Mouse (Mus musculus): Measurements from ENCODE around the gene Cdc6. TPM values are rescaled to one million over a fixed set of nuclear protein-coding genes. Genes with fewer than 3 reads are reported as not detected.

The Cdc6 gene
- polyA plus RNA-seq, 1 experiment from 2014 or later: 21.1 TPM

DNA sequence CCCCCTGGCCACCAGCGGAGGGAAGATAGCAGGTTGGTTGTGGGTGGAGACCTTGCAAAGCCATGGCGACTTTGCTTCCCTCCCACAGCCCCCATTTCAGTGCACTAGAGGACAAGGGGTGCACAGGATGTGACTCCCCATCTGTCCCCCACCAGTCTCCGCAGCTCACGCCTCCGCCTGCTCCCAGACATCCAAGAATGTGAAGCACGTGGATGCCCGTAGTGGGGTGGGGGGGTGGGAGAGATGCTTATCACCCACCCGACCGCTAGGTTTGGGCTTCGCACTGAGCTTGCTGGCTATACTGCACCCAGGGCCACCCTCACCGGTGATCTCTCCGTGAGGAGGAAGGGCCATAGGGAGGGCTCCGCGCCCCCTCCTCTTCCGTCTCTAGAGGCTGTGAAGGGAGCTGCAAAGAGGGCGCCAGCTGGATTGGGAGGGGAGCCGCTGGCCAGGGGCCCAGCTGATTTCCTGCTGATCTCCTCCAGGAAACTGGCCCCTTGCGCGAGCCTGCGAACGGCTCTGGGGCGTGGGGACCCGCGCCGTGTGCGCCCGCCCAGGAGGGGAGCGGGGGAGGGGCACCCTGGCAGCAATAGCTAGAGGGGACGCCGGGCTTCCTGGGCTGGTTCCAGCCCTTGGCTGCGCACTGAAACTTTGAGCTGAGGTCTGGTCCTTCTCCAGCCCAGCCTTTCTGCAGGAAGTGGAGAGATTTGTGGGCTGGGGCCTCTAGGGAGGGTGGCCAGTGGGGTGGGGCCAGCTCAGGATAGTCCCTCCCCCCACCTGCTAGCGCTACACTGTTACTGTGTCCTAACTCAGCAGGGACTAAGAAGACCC is 55.8 kb downstream of the Cdc6 start:
- Histone ChIP-seq H3K27me3 (replicated peaks) (no peaks in the 10 kb centered on the region), H3K36me3 (peaks cover 20% of the 10 kb centered on the region), H3K4me2 (peak overlapping the region; percentile 98), H3K9me3 (no peaks in the 10 kb centered on the region), H3K27ac (replicated peaks) (peak overlapping the region; percentile 93), H3K9ac (peak overlapping the region; percentile 86), H3K4me3 (peak overlapping the region; percentile 76), H3K4me1 (peaks cover 96% of the 10 kb centered on the region)
- WGBS: under 1% methylated on average over 32 of the region's 32 CpGs
- peak; percentile 68 for ATAC-seq (ENCODE audit: extremely low read depth, insufficient number of reproducible peaks, low FRiP score, low TSS enrichment)

DNA sequence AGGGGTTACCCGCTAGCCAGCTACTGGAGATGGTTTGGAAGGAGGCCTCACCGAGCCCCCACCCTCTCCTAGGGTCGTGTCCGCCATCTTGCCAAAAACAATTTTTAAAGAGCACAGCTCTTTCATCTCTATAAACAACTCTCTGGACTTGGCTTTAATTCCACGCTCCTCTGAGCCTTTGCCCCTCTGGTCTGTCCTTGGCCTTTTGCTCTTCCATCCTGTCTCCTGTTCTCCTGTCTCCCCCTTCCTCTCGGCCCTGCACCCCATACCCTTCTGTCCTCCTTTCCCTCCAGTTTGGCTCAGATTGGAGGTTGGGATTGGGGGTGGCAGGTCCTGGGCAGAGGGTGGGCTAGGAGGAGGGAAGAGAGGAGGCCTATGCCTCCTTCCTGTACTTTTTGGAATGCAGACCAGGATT is 56.6 kb downstream of the Cdc6 start:
- no peak for ATAC-seq (ENCODE audit: extremely low read depth, insufficient number of reproducible peaks, low FRiP score, low TSS enrichment)
- H3K36me3 ChIP-seq: peaks cover 27% of the 10 kb centered on the region
- no peaks in the 10 kb centered on the region for H3K27me3 ChIP-seq (replicated peaks)
- peak overlapping the region; percentile 93 for H3K27ac ChIP-seq (replicated peaks)
- 15% methylated on average over 6 of the region's 6 CpGs for WGBS
- no peaks in the 10 kb centered on the region for H3K9me3 ChIP-seq
- H3K4me2 ChIP-seq: peak overlapping the region; percentile 98
- peak overlapping the region; percentile 76 for H3K4me3 ChIP-seq
- peaks cover 99% of the 10 kb centered on the region for H3K4me1 ChIP-seq
- peak overlapping the region; percentile 86 for H3K9ac ChIP-seq

DNA sequence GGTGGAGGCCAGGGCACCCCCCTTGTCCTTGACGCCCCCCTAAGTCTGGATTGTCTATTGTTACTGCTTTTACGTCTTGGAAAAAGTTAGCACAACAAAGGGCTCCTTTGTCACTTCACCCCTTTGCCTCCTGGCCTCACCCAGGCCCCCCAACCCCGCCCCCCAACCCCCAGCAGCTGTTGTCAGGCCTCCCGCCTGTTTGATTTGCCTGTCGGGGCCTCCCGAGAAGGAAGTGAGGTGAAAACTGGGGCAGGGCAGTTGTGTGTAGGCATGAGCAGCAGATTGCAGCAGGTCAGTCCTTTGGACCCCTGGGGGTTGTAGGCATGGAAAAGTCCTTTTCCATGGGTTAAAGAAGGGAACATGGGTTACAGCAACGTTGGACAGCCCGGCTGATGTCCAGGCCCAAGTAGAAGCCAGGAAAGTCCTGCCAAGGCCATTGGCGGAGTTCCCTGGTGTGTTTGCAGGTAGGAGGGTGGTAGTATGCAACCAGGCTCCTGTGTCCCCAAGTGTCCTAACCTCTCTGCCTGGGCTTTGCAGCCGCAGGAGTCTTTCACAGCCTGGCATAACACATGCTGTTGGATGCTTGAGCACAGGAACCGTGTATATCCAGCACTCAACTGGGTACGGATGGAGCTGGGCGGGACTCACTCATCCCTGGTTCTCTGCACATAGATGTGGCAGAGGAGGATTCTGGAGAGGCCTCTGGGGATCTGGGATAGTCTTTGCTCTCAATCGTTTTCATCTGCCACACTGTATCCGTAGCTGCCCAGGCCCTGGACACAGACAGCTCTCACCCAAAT is 57.2 kb downstream of the Cdc6 start:
- Histone ChIP-seq H3K4me2 (peak overlapping the region; percentile 98), H3K4me3 (peak overlapping the region; percentile 76), H3K9ac (peak overlapping the region; percentile 86), H3K36me3 (peaks cover 32% of the 10 kb centered on the region), H3K4me1 (peaks cover 99% of the 10 kb centered on the region), H3K27me3 (replicated peaks) (no peaks in the 10 kb centered on the region), H3K9me3 (no peaks in the 10 kb centered on the region), H3K27ac (replicated peaks) (peak overlapping the region; percentile 93)
- ATAC-seq (ENCODE audit: extremely low read depth, insufficient number of reproducible peaks, low FRiP score, low TSS enrichment): no peak
- 31% methylated on average over 15 of the region's 15 CpGs for WGBS

DNA sequence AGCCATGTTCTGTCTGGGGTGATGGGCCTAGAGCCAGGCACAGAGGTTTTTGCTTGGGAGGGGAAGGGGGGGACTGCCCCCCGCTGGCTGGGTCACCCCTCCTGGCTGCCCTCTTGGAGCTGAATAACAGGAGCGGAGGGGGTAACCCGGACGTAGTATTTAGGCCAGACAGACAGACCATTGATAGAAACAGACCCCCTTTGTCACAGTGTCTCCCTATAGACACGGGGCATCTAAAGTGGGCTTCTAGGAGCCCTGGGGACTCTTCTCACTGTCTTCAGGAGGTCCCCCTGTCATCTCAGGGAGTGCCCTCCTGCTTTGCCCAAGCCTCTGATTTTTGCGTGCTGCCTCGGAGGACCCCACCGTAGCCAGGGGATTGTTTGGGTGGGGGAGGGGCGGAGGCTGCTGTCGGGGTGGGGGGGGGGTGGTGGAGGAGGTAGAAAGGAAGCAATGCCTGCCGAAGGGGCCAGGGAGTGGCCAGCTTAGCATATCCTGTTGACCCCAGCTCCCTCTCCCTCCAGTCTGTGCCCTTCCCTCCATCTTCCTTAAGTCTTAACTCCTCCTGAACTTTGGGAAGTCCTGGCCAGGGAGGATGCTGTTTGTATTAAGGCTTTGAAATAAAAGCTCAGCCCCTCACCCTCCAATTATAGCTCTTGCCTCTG is 57.9 kb downstream of the Cdc6 start:
- ATAC-seq (ENCODE audit: extremely low read depth, insufficient number of reproducible peaks, low FRiP score, low TSS enrichment): no peak
- H3K4me1 ChIP-seq: peaks cover 100% of the 10 kb centered on the region
- peaks cover 39% of the 10 kb centered on the region for H3K36me3 ChIP-seq
- H3K4me3 ChIP-seq: peak overlapping the region; percentile 10
- no peaks in the 10 kb centered on the region for H3K9me3 ChIP-seq
- H3K27me3 ChIP-seq (replicated peaks): no peaks in the 10 kb centered on the region
- H3K4me2 ChIP-seq: peak overlapping the region; percentile 98
- 18% methylated on average over 11 of the region's 11 CpGs for WGBS
- H3K9ac ChIP-seq: peak overlapping the region; percentile 86
- H3K27ac ChIP-seq (replicated peaks): peak overlapping the region; percentile 93

DNA sequence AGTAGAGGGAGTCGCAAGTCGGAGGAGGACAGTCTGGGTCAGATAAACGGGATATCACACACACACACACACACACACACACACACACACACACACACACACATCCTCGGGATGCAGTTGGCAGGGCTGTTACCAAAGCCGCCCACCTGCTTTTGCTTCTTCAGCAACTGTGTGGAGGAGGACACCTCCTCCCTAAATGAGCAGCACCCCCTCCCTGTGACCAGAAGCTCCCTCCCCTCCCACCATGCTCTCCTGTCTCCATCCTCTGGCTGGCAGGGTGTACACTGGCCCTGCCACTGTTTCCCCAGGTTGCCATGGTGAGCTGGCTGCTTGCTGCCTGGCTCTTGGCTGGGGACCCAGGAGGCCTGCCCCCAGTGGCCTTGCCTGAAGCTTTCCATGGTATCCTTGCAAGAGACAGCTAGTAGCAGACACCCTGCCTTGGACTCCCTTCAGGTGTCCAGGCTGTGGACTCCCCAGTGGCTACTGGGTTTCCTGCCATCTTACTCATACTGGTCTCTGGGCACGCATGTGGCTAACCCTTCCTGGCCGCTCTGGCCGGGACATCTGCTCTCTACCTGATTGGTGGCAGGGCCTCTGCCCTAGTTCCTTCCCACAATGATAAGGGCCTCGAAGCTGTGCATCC is 59.0 kb downstream of the Cdc6 start:
- Histone ChIP-seq H3K9ac (peak overlapping the region; percentile 86), H3K4me3 (no peak overlapping the region), H3K4me1 (peaks cover 100% of the 10 kb centered on the region), H3K4me2 (peak overlapping the region; percentile 98; the same call in 1 of the 2 replicates), H3K36me3 (peaks cover 50% of the 10 kb centered on the region), H3K9me3 (no peaks in the 10 kb centered on the region), H3K27ac (replicated peaks) (peak overlapping the region; percentile 5; the same call in 1 of the 2 replicates), H3K27me3 (replicated peaks) (no peaks in the 10 kb centered on the region)
- no peak for ATAC-seq (ENCODE audit: extremely low read depth, insufficient number of reproducible peaks, low FRiP score, low TSS enrichment)
- 33% methylated on average over 9 of the region's 9 CpGs for WGBS

DNA sequence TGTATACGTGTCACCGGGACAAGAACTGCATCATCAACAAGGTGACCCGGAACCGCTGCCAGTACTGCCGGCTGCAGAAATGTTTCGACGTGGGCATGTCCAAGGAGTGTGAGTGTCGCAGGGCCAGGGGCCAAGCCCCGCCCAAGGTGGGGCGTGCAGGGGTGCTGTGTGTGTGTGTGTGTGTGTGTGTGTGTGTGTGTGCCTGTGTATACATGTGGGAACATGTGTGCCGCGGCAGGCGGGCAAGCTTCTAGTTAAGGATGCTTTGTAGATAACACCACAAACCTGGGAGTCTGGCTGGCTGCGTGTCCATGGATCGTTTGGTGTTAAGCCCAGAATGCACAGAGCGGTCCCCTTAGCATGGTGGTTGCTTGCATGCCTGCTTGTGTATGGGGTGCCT is 60.5 kb downstream of the Cdc6 start:
- Histone ChIP-seq H3K27me3 (replicated peaks) (no peaks in the 10 kb centered on the region), H3K27ac (replicated peaks) (peak overlapping the region; percentile 49), H3K4me3 (no peak overlapping the region), H3K4me2 (peak overlapping the region; percentile 24; the same call in 1 of the 2 replicates), H3K9ac (peak overlapping the region; percentile 55), H3K9me3 (no peaks in the 10 kb centered on the region), H3K4me1 (peaks cover 87% of the 10 kb centered on the region), H3K36me3 (peaks cover 65% of the 10 kb centered on the region)
- 54% methylated on average over 16 of the region's 16 CpGs for WGBS
- ATAC-seq (ENCODE audit: extremely low read depth, insufficient number of reproducible peaks, low FRiP score, low TSS enrichment): no peak

DNA sequence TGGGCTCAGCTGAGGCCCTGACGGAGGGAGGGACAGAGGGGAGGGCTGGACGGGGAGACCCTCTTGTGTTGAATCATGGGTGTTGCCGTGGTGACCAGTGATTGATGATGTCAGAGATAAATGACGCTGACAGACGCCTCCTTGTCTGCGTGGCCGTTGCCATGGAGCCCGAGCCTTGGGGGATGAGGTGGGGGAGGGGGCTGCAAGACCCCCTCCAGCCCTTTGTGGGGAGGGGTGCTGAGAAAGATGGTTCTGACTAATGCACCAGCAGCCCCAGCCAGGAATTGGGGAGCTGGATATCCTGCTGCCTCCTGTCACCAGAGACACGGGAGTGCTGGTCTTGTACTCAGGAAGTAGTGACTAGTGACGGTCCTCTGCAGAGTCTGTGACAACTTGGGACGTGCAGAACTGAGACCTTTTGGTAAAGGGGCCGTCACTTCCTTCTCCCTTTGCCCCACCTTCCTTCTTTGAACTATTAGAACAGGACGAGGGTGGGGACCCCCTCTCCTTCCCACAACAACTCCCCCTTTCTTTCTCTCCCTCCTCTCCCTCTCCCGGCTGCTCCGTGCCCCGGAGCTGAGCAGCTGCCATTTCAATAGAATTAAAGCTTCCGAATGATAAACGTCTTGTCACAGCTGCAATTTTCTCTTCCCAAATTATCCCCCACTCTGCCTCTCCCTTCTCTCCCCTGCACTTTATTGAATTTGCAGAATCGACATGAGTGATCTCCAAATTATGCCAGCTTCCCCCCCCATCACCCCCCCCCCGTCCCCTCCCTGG is 61.3 kb downstream of the Cdc6 start:
- Histone ChIP-seq H3K9ac (peak overlapping the region; percentile 61), H3K4me2 (peak overlapping the region; percentile 24; the same call in 1 of the 2 replicates), H3K27me3 (replicated peaks) (no peaks in the 10 kb centered on the region), H3K4me1 (peaks cover 78% of the 10 kb centered on the region), H3K27ac (replicated peaks) (peak overlapping the region; percentile 49), H3K4me3 (no peak overlapping the region), H3K36me3 (peaks cover 73% of the 10 kb centered on the region), H3K9me3 (no peaks in the 10 kb centered on the region)
- 24% methylated on average over 19 of the region's 20 CpGs for WGBS
- no peak for ATAC-seq (ENCODE audit: extremely low read depth, insufficient number of reproducible peaks, low FRiP score, low TSS enrichment)

DNA sequence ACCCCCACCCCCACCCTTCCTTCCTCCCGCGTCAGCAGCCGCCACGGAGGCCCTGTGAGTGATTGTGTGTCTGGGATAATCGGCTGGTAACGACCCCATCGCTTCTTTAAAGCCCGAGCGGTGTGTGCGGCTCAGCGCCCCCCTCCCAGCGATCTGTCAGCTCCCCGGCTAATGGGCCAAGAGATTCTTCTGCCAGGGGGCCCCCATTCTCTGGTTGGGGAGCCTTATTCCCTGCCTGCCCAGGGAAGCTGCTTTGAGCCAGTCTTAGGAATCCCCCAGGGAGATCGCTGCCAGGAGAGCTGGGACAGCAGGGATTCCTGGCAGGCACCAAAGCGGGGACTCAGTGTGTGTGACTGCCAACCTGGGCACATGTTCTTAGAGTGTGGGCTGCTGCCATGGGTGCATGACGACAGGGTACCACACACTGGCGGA is 61.9 kb downstream of the Cdc6 start:
- ATAC-seq (ENCODE audit: extremely low read depth, insufficient number of reproducible peaks, low FRiP score, low TSS enrichment): no peak
- H3K27ac ChIP-seq (replicated peaks): peak overlapping the region; percentile 49; the same call in 1 of the 2 replicates
- 36% methylated on average over 17 of the region's 17 CpGs for WGBS
- peaks cover 79% of the 10 kb centered on the region for H3K36me3 ChIP-seq
- H3K9me3 ChIP-seq: no peaks in the 10 kb centered on the region
- H3K27me3 ChIP-seq (replicated peaks): no peaks in the 10 kb centered on the region
- peak overlapping the region; percentile 61 for H3K9ac ChIP-seq
- H3K4me1 ChIP-seq: peaks cover 72% of the 10 kb centered on the region
- no peak overlapping the region for H3K4me3 ChIP-seq
- H3K4me2 ChIP-seq: 0 out of 2 replicates have a peak overlapping the region, but pooled peaks have one; percentile 1

DNA sequence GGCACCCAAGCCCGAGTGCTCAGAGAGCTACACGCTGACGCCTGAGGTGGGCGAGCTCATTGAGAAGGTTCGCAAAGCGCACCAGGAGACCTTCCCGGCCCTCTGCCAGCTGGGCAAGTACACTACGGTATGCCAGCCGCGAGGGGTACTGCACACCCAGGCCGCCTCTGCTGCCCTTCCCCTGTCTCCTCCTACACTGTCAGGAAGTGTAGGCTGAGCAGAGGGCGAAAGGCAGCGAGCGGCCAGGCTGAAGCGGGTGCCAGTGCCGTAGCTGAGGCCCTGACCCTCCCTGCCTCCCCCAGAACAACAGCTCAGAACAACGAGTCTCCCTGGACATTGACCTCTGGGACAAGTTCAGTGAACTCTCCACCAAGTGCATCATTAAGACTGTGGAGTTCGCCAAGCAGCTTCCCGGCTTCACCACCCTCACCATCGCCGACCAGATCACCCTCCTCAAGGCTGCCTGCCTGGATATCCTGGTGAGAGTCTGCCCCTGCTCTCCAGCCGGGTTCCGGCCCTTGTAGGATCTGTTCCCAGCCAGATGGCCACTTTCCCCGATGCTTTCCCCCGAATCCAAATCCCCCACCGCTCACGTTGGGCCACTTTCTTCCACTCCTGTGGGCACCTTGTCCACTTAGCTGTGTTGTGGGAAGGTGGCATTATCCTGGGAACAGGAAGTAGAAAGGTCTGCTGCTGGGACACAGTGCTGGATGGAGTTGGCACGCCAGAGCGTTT is 62.8 kb downstream of the Cdc6 start:
- no peak overlapping the region for H3K4me2 ChIP-seq
- no peak for ATAC-seq (ENCODE audit: extremely low read depth, insufficient number of reproducible peaks, low FRiP score, low TSS enrichment)
- H3K9ac ChIP-seq: peak overlapping the region; percentile 50
- peaks cover 87% of the 10 kb centered on the region for H3K36me3 ChIP-seq
- no peaks in the 10 kb centered on the region for H3K9me3 ChIP-seq
- peaks cover 69% of the 10 kb centered on the region for H3K4me1 ChIP-seq
- no peak overlapping the region for H3K4me3 ChIP-seq
- WGBS: 75% methylated on average over 29 of the region's 29 CpGs
- H3K27me3 ChIP-seq (replicated peaks): no peaks in the 10 kb centered on the region
- H3K27ac ChIP-seq (replicated peaks): peak overlapping the region; percentile 46; the same call in 1 of the 2 replicates
